8 mouse cellular contexts compared by ENCODE assay signal in the genomic region with DNA sequence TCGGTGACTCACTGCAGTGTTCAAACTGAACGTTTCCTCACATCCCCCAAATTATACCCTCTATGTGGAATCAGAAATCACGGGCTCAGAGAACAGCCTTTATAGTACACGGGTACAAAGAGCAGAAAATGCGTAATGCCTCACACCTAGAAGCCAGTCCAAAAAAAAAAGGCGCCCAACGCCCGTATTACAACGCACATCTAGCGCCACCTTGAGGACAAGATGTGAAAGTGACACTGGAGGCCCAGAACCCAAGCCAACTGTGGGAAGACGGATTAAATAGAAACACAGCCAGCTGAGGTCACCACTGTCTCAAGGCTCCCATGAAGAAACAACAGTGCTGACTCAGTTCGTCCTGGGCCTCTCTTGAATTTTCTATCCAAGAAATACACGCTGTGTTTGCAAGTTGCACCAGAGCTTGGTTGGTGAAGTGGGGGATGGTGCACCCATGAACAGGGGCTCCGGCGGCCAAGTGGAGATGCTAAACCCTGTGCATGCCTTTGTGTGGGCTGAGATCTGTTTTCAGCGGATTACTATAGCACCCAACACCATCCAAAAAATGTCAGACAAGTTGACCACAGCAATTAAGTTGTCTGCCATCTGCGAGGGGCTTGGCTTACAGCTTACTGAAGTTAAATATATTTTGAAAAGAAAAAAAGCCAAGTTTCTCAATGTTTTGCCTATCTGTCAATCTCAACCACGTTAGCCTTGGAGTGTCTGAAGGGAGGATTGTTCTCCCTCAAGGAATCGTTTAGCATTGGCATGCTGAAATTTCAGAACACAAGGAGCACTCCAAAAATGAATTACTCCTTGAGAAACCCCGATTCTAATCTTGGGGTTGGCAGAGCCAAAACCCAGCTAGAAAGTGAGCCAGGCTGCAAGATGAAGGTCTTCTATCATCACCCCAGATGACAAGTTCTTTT. TPM values are rescaled to one million over a fixed set of nuclear protein-coding genes. Genes with fewer than 3 reads are reported as not detected.
DNase-seq lines count a peak whose midpoint lies in the region; ATAC-seq and TF ChIP-seq lines count a peak whose summit lies in the region.

No protein-coding gene starts in this region.

- WGBS in heart, embryonic 16.5 days: 23% methylated on average over 20 of the region's 20 CpGs
- 26% methylated on average over 20 of the region's 20 CpGs for WGBS in liver, postnatal 0 days (ENCODE audit: insufficient replicate concordance)

- TF ChIP-seq RAD21 in MEL (IDR thresholded peaks at IDR 0.05; ENCODE audit: low read depth, low read length): peak; percentile 98

- TF ChIP-seq CTCF in MEL (IDR thresholded peaks at IDR 0.05 in 2 of 3, conservative IDR thresholded peaks at IDR 0.05 in 1 of 3; ENCODE audit: control insufficient read depth in 1 of 3, insufficient read depth in 1 of 3, low read depth in 2 of 3, low read length in 3 of 3, poor library complexity in 1 of 3, severe bottlenecking in 1 of 3): peak; percentile 81 to 99 (median 87)
- TF ChIP-seq CTCF in liver, postnatal 0 days (IDR thresholded peaks at IDR 0.05; ENCODE audit: low read depth): peak; percentile 94

- no peak for TF ChIP-seq EP300 in MEL (IDR thresholded peaks at IDR 0.05; ENCODE audit: low read depth in 1 of 2, low read length in 2 of 2)
- peak; percentile 37; the same call in 1 of the 2 replicates for TF ChIP-seq EP300 in liver, postnatal 0 days (IDR thresholded peaks at IDR 0.05; ENCODE audit: low read depth)

- no peak overlapping the region for H3K27ac ChIP-seq in MEL (ENCODE audit: control insufficient read depth, low read depth, low read length)
- no peak overlapping the region; the same call in 1 of the 2 replicates for H3K27ac ChIP-seq in heart, embryonic 16.5 days (ENCODE audit: low read length)
- H3K27ac ChIP-seq in liver, postnatal 0 days (ENCODE audit: low read depth): no peak overlapping the region

- DNase-seq in MEL (ENCODE audit: low read depth, low spot score): peak; percentile 74
- peak; percentile 8 for DNase-seq in c-Kit-negative CD71-positive TER-119-positive erythroid progenitor cells, embryonic 14.5 days (ENCODE audit: low read depth, low spot score)
- DNase-seq in fibroblast of lung, adult 2 months (ENCODE audit: low read depth): peak; percentile 99
- peak; percentile 71 to 75 for DNase-seq in kidney, postnatal 36 days
- DNase-seq in liver, postnatal 0 days: peak; percentile 63
- peak; percentile 53 for DNase-seq in ovary, postnatal 10 days (ENCODE audit: low spot score)
- peak; percentile 74 to 84 for DNase-seq in thymus, postnatal 10 days (ENCODE audit: low spot score in 2 of 2)

- ATAC-seq in heart, embryonic 16.5 days (replicated peaks; ENCODE audit: extremely low read depth, insufficient read depth, low FRiP score): peak; percentile 69
- peak; percentile 80 for ATAC-seq in liver, postnatal 0 days

- peaks cover 0 to 2% of the 10 kb centered on the region in 2 experiments; a peak in 1 of 4 replicates for H3K27me3 ChIP-seq in MEL (ENCODE audit: control insufficient read depth in 1 of 2, insufficient read depth in 2 of 2, low read length in 2 of 2)
- H3K27me3 ChIP-seq in heart, embryonic 16.5 days (ENCODE audit: control insufficient read depth, insufficient read depth, low read length): no peaks in the 10 kb centered on the region
- H3K27me3 ChIP-seq in liver, postnatal 0 days (ENCODE audit: insufficient read depth, low read length): no peaks in the 10 kb centered on the region

- no peak for TF ChIP-seq POLR2A in MEL (IDR thresholded peaks at IDR 0.05; ENCODE audit: control insufficient read depth in 1 of 2, insufficient read depth in 1 of 2, low read depth in 1 of 2, low read length in 2 of 2, poor library complexity in 1 of 2)

- H3K9ac ChIP-seq in MEL (ENCODE audit: control insufficient read depth, low read depth, low read length, poor library complexity, severe bottlenecking): no peak overlapping the region
- peak overlapping the region; percentile 46 for H3K9ac ChIP-seq in heart, embryonic 16.5 days (ENCODE audit: low read length)
- H3K9ac ChIP-seq in liver, postnatal 0 days (replicated peaks): no peak overlapping the region

- no peaks in the 10 kb centered on the region for H3K36me3 ChIP-seq in MEL (ENCODE audit: control insufficient read depth in 1 of 2, insufficient read depth in 2 of 2, low read length in 2 of 2)
- no peaks in the 10 kb centered on the region for H3K36me3 ChIP-seq in heart, embryonic 16.5 days (ENCODE audit: control insufficient read depth, insufficient read depth)
- no peaks in the 10 kb centered on the region for H3K36me3 ChIP-seq in liver, postnatal 0 days (replicated peaks; ENCODE audit: insufficient read depth, low read length)

- no peaks in the 10 kb centered on the region for H3K4me1 ChIP-seq in MEL (ENCODE audit: control insufficient read depth in 1 of 2, insufficient read depth in 2 of 2, low read length in 2 of 2)
- peaks cover 3% of the 10 kb centered on the region for H3K4me1 ChIP-seq in heart, embryonic 16.5 days (ENCODE audit: control insufficient read depth, insufficient read depth, low read length)
- H3K4me1 ChIP-seq in liver, postnatal 0 days (ENCODE audit: insufficient read depth): peaks cover 3% of the 10 kb centered on the region; the same call in 1 of the 2 replicates

- H3K79me2 ChIP-seq in MEL (ENCODE audit: control insufficient read depth, insufficient read depth, low read length, poor library complexity): no peaks in the 10 kb centered on the region

- no peaks in the 10 kb centered on the region for H3K9me3 ChIP-seq in MEL (replicated peaks; ENCODE audit: insufficient read depth, low read length)
- no peaks in the 10 kb centered on the region for H3K9me3 ChIP-seq in heart, embryonic 16.5 days (replicated peaks; ENCODE audit: control insufficient read depth, low read length)
- H3K9me3 ChIP-seq in liver, postnatal 0 days (ENCODE audit: low read length): no peaks in the 10 kb centered on the region

- H3K4me2 ChIP-seq in heart, embryonic 16.5 days (ENCODE audit: low read depth, low read length): peak overlapping the region; percentile 46
- H3K4me2 ChIP-seq in liver, postnatal 0 days (ENCODE audit: low read depth, low read length): peak overlapping the region; percentile 24

- no peak overlapping the region for H3K4me3 ChIP-seq in MEL (ENCODE audit: control insufficient read depth in 1 of 2, insufficient read depth in 1 of 2, low read depth in 2 of 2, low read length in 2 of 2)
- H3K4me3 ChIP-seq in heart, embryonic 16.5 days (ENCODE audit: low read length): 0 out of 2 replicates have a peak overlapping the region, but pooled peaks have one; percentile 14
- H3K4me3 ChIP-seq in liver, postnatal 0 days (ENCODE audit: low read depth, low read length): no peak overlapping the region

TF ChIP-seq in MEL, 35 proteins besides CTCF, POLR2A, EP300 and RAD21:
- TF ChIP-seq RCOR1 (IDR thresholded peaks at IDR 0.05; ENCODE audit: low read depth, low read length) (no peak), POLR2AphosphoS2 (IDR thresholded peaks at IDR 0.05; ENCODE audit: low read length) (no peak), NELFE (IDR thresholded peaks at IDR 0.05; ENCODE audit: low read depth, low read length) (no peak), CHD2 (IDR thresholded peaks at IDR 0.05; ENCODE audit: low read length) (no peak), USF2 (IDR thresholded peaks at IDR 0.05; ENCODE audit: borderline replicate concordance in 1 of 2, insufficient read depth in 1 of 2, low read depth in 1 of 2, low read length in 2 of 2) (no peak), SIN3A (IDR thresholded peaks at IDR 0.05; ENCODE audit: low read length) (0 out of 2 replicates have a peak, but pooled peaks have one; percentile 36), TAL1 (IDR thresholded peaks at IDR 0.05; ENCODE audit: low read length) (no peak), BHLHE40 (IDR thresholded peaks at IDR 0.05; ENCODE audit: borderline replicate concordance, low read depth, low read length) (0 out of 2 replicates have a peak, but pooled peaks have one; percentile 29), SMC3 (IDR thresholded peaks at IDR 0.05; ENCODE audit: low read depth, low read length) (peak; percentile 98), USF1 (IDR thresholded peaks at IDR 0.05; ENCODE audit: low read depth, low read length) (no peak), ZNF384 (IDR thresholded peaks at IDR 0.05; ENCODE audit: low read depth, low read length) (peak; percentile 97), ZC3H11A (IDR thresholded peaks at IDR 0.05; ENCODE audit: low read depth, low read length) (peak; percentile 95), ZKSCAN1 (IDR thresholded peaks at IDR 0.05; ENCODE audit: low read depth, low read length) (0 out of 2 replicates have a peak, but pooled peaks have one; percentile 35)

RNA-seq across cellular contexts. Expression of a gene that starts 45.1 kb away (rescaled TPM):
- 112 and 115 TPM in 2 replicates for total RNA-seq in MEL (2012; rRNA removed)
- polyA plus RNA-seq in MEL (2012; ENCODE audit: insufficient read depth in 1 of 2, insufficient read length in 2 of 2, low read depth in 1 of 2, low replicate concordance in 2 of 2, missing spikeins in 1 of 2): 100 to 1,000 TPM in 1 of 2 experiments, not detected in 1; 169 TPM
- polyA plus RNA-seq in heart, embryonic 16.5 days (2015; fragmentation: Nextera tagmentation; extraction: Ambion mirVana): 66.3 and 75.8 TPM in 2 replicates
- polyA plus RNA-seq in liver, postnatal 0 days (2015; fragmentation: Nextera tagmentation; extraction: Ambion mirVana): 44.1 and 44.9 TPM in 2 replicates

Comparison
In these comparisons a context has a peak if more than half of its experiments do, and no peak if none do; other contexts are left out.
1. DNase-seq: peak in every context shown above with its lines; median percentile 99 in fibroblast of lung, adult 2 months; 79 in thymus, postnatal 10 days; 74 in MEL; 73 in kidney, postnatal 36 days; 63 in liver, postnatal 0 days; 53 in ovary, postnatal 10 days; 8 in c-Kit-negative CD71-positive TER-119-positive erythroid progenitor cells, embryonic 14.5 days.